Mouse (Mus musculus) neural tube, embryonic 12.5 days (tissue): ENCODE measurements around the gene Gm21983. TPM values are rescaled to one million over a fixed set of nuclear protein-coding genes. Genes with fewer than 3 reads are reported as not detected.

ENCODE experiments used
- ATAC-seq: fragments of 200-750 bp; cut with Nextera tagmentation; 2 replicates; pipeline ENCODE4 v1.8.0; 2017; ENCODE audit warnings: low read depth, mild to moderate bottlenecking, moderate TSS enrichment, moderate library complexity; ENCODE audit not compliant: low FRiP score
- H3K27ac ChIP-seq: fragments of 300-500 bp; sonication (generic); 2 replicates; pipeline ENCODE4 v1.5.1; 2016
- H3K27me3 ChIP-seq: fragments of 300-500 bp; sonication (generic); replicated peaks from 2 replicates; pipeline ENCODE4 v1.6.1; 2016; ENCODE audit warnings: mild to moderate bottlenecking
- H3K36me3 ChIP-seq: fragments of 300-500 bp; sonication (generic); 2 replicates; pipeline ENCODE4 v1.6.1; 2016; ENCODE audit warnings: mild to moderate bottlenecking
- H3K4me1 ChIP-seq: fragments of 300-500 bp; sonication (generic); 2 replicates; pipeline ENCODE4 v1.6.1; 2016
- H3K4me2 ChIP-seq: fragments of 300-500 bp; sonication (generic); replicated peaks from 2 replicates; pipeline ENCODE4 v1.6.1; 2016; ENCODE audit warnings: mild to moderate bottlenecking
- H3K4me3 ChIP-seq: fragments of 300-500 bp; sonication (generic); 2 replicates; pipeline ENCODE4 v1.5.1; 2016
- H3K9ac ChIP-seq: fragments of 300-500 bp; sonication (generic); 2 replicates; pipeline ENCODE4 v1.6.1; 2016; ENCODE audit warnings: mild to moderate bottlenecking
- H3K9me3 ChIP-seq: fragments of 300-500 bp; sonication (generic); 2 replicates; pipeline ENCODE4 v1.6.1; 2016; ENCODE audit warnings: mild to moderate bottlenecking
- microRNA counts: library from miRNA; unstranded; fragments of <30 nt; microRNA quantifications from one replicate; lab custom pipeline; 2017
- microRNA-seq: library from miRNA; unstranded; fragments of <30 nt; microRNA quantifications from one replicate; pipeline ENCODE4, GENCODE M21; 2017
- polyA plus RNA-seq: library from polyadenylated mRNA; unstranded; fragments of >200 nt; fragmentation: Nextera tagmentation; extraction: Ambion mirVana; gene quantifications from 2 replicates; pipeline ENCODE4 v1.2.1, GENCODE M21; 2016

Gene Gm21983
- polyA plus RNA-seq, 1 experiment from 2014 or later, result 0.42 TPM

DNA sequence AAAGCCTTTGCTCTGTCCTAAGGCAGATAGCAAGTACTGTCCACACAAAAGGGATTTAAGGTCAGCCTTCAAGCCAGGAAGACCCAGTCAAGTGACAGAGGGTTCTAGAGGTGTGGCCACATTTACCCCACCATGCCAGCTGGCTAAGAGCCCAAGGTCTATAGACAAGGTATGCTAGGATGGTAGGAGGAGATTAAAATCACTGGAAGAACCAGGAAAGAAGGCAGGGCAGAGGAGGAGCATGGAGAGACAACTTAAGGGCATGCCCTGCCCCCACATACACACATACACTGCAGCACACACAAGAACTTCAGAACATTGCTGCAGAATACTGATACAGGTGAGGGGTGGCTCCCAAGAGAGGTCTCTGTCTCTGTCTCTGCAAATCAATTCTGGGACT lies 61.2 kb downstream of the Gm21983 start, which contains the start of gene Cyp2f2:
Cyp2f2 (plus strand) TSS at position 234 of the 400 bp plus-strand sequence.
- ATAC-seq, result no peak
- Histone ChIP-seq H3K4me3 (no peak within 1 kb of the TSS), H3K27ac (no peak within 1 kb of the TSS), H3K36me3 (no peaks in the 10 kb centered on the region), H3K9ac (no peak within 1 kb of the TSS), H3K4me2 (no peak within 1 kb of the TSS), H3K9me3 (no peaks in the 10 kb centered on the region; the same call in 1 of the 2 replicates), H3K27me3 (no peaks in the 10 kb centered on the region), H3K4me1 (no peaks in the 10 kb centered on the region)

MicroRNAs encoded within 50 kb of the gene (microRNA counts, 519-probe panel; counts per million panel counts)
- microRNA mmu-miR-1191 (lab: Ali Mortazavi, UCI), result 342 counts per million, percentile 67 among the panel's probes with 10 or more counts

Small RNAs within 50 kb of the gene (microRNA-seq; reads per million reads assigned to microRNA genes)
- gene Mir1191, result 7.9 reads per million, percentile 20 among the genes with 10 or more reads in this experiment
- not detected for gene Mir3101

Other genes starting within 250 kb of the Gm21983 start
- not detected in 2 replicates for gene Cyp2a22, start 241.7 kb downstream of the Gm21983 start, polyA plus RNA-seq
- not detected in 2 replicates for gene Cyp2a12, start 152.0 kb downstream of the Gm21983 start, polyA plus RNA-seq
- not detected in 2 replicates for gene Cyp2f2, start 61.2 kb downstream of the Gm21983 start, polyA plus RNA-seq
- gene Cyp2t4, start 27.4 kb downstream of the Gm21983 start, polyA plus RNA-seq, result 0.11 and 0.15 TPM in 2 replicates
- 99.6 TPM in 2 replicates for gene Egln2, start 14.3 kb downstream of the Gm21983 start, polyA plus RNA-seq
- gene Rab4b, start 2.2 kb downstream of the Gm21983 start, polyA plus RNA-seq, result 97.7 and 100 TPM in 2 replicates
- gene Mia, start 71 bp upstream of the Gm21983 start, polyA plus RNA-seq, result 4.8 and 5.8 TPM in 2 replicates
- 3.7 TPM in 2 replicates for gene BC024978, start 14.7 kb upstream of the Gm21983 start, polyA plus RNA-seq
- 259 and 260 TPM in 2 replicates for gene Snrpa, start 15.2 kb upstream of the Gm21983 start, polyA plus RNA-seq
- gene Itpkc, start 47.6 kb upstream of the Gm21983 start, polyA plus RNA-seq, result 8.2 and 10.4 TPM in 2 replicates
- 19.5 and 20.5 TPM in 2 replicates for gene Coq8b, start 51.9 kb upstream of the Gm21983 start, polyA plus RNA-seq
- gene Numbl, start 77.3 kb upstream of the Gm21983 start, polyA plus RNA-seq, result 62.3 and 67.8 TPM in 2 replicates
- 6.1 and 9.9 TPM in 2 replicates for gene Ltbp4, start 156.6 kb upstream of the Gm21983 start, polyA plus RNA-seq
- 68.6 and 68.9 TPM in 2 replicates for gene Shkbp1, start 174.9 kb upstream of the Gm21983 start, polyA plus RNA-seq
- gene Gm20479, start 176.3 kb upstream of the Gm21983 start, polyA plus RNA-seq, result 0.40 TPM in 1 of 2 replicates, not detected in the other